Mouse (Mus musculus): ENCODE measurements around the gene Aff1.

The Aff1 gene

GRCm38 (mm10) chr5:103749465-103750285 is 57.5 kb downstream of the Aff1 start:
- no peak for DNase-seq (ENCODE audit: low spot score)

- peak; percentile 34 for DNase-seq (ENCODE audit: low spot score)
Observed at GRCm38 (mm10) chr5:103752665-103753510, 60.7 kb downstream of the Aff1 start.

GRCm38 (mm10) chr5:103753511-103754329 is 61.5 kb downstream of the Aff1 start:
- DNase-seq (ENCODE audit: low spot score): peak; percentile 83

GRCm38 (mm10) chr5:103754330-103755134 is 62.4 kb downstream of the Aff1 start:
- no peak for DNase-seq (ENCODE audit: low spot score)

GRCm38 (mm10) chr5:103755135-103755487 is 62.9 kb downstream of the Aff1 start:
- DNase-seq (ENCODE audit: low spot score): no peak

- no peak for DNase-seq (ENCODE audit: low spot score)
Observed at GRCm38 (mm10) chr5:103756231-103756714, 64.1 kb downstream of the Aff1 start.

GRCm38 (mm10) chr5:103758491-103758890 is 66.3 kb downstream of the Aff1 start:
- DNase-seq (ENCODE audit: low spot score): no peak

GRCm38 (mm10) chr5:103759489-103760424 is 67.6 kb downstream of the Aff1 start:
- DNase-seq (ENCODE audit: low spot score): no peak

GRCm38 (mm10) chr5:103760425-103761131 is 68.4 kb downstream of the Aff1 start:
- DNase-seq (ENCODE audit: low spot score): no peak

GRCm38 (mm10) chr5:103761754-103762153 is 69.6 kb downstream of the Aff1 start:
- DNase-seq (ENCODE audit: low spot score): no peak

- no peak for DNase-seq (ENCODE audit: low spot score)
Observed at GRCm38 (mm10) chr5:103762850-103763254, 70.7 kb downstream of the Aff1 start.

- no peak for DNase-seq (ENCODE audit: low spot score)
Observed at GRCm38 (mm10) chr5:103765356-103765755, 73.2 kb downstream of the Aff1 start.

GRCm38 (mm10) chr5:103765758-103766431 is 73.7 kb downstream of the Aff1 start:
- DNase-seq (ENCODE audit: low spot score): no peak

GRCm38 (mm10) chr5:103766432-103766815 is 74.2 kb downstream of the Aff1 start:
- no peak for DNase-seq (ENCODE audit: low spot score)

GRCm38 (mm10) chr5:103768961-103769360 is 76.8 kb downstream of the Aff1 start:
- no peak for DNase-seq (ENCODE audit: low spot score)

GRCm38 (mm10) chr5:103769701-103770100 is 77.5 kb downstream of the Aff1 start:
- no peak for DNase-seq (ENCODE audit: low spot score)

GRCm38 (mm10) chr5:103770447-103771222 is 78.5 kb downstream of the Aff1 start:
- DNase-seq (ENCODE audit: low spot score): no peak

GRCm38 (mm10) chr5:103771380-103771779 is 79.2 kb downstream of the Aff1 start:
- no peak for DNase-seq (ENCODE audit: low spot score)
